Mouse (Mus musculus): ENCODE results near the gene Homer1.

The Homer1 gene

GRCm38 (mm10) chr13:93338394-93338793 is 39.0 kb downstream of the Homer1 start:
- no peak for DNase-seq (ENCODE audit: low read depth, low spot score)

DNA sequence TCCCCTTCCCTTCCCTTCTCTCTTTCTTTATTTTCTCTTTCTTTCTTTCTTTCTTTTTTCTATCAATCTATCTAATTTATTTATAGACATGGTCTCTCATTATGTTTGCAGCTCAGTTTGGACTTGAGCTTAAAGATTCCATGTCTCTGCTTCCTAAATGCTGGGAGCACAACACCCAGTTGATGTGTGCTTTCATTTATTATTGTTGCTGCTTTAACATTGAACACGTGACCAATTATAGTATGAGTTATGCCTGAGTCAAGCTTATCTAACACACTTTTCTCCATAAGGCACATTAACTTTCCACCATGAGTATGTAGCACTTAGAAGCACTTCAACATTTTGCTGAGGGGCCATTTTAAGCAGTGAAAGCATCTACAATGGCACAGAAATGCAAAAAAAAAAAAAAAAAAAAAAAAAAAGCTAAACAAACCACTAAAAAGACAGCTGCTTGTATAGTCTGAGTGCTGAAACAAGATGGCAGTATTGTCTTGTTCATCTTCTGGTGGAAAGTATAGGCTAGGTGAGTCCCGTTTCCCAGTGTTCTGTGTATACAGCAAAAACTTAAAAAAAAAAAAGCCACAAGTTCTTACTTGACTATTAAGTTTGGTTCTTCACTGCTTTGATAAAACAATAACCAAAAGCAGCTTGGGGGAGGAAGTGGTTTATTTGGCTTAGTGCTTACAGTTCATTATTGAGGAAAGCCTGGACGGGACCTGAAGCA is 41.3 kb downstream of the Homer1 start:
- no peak for DNase-seq (ENCODE audit: low read depth, low spot score)

- DNase-seq (ENCODE audit: low read depth, low spot score): no peak
Observed at GRCm38 (mm10) chr13:93342641-93343040, 43.2 kb downstream of the Homer1 start.

GRCm38 (mm10) chr13:93344395-93344794 is 45.0 kb downstream of the Homer1 start:
- no peak for DNase-seq (ENCODE audit: low read depth, low spot score)

GRCm38 (mm10) chr13:93345854-93346253 is 46.4 kb downstream of the Homer1 start:
- no peak for DNase-seq (ENCODE audit: low read depth, low spot score)

DNA sequence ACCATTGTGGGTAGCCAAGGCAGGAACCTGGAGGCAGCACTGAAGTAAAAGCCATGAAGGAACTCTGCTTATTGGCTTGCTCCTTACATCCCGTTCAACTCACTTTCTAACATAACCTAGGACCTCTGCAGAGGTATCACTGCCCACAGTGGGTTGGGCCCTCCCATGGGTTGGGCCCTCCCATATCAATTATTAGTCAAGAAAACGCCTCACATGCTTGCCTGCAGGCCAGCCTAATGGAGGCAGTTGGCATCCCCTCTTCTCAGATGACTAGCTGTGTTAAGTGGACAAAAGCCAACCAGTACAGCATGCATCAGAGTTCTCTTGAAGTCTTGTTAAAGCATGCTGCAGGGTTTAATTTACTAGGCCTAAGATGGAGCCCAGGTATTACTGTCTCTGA is 52.6 kb downstream of the Homer1 start:
- DNase-seq (ENCODE audit: low read depth, low spot score): no peak

- no peak for DNase-seq (ENCODE audit: low read depth, low spot score)
Observed at GRCm38 (mm10) chr13:93354420-93355278, 55.2 kb downstream of the Homer1 start.

GRCm38 (mm10) chr13:93355279-93355587 is 55.8 kb downstream of the Homer1 start:
- no peak for DNase-seq (ENCODE audit: low read depth, low spot score)

DNA sequence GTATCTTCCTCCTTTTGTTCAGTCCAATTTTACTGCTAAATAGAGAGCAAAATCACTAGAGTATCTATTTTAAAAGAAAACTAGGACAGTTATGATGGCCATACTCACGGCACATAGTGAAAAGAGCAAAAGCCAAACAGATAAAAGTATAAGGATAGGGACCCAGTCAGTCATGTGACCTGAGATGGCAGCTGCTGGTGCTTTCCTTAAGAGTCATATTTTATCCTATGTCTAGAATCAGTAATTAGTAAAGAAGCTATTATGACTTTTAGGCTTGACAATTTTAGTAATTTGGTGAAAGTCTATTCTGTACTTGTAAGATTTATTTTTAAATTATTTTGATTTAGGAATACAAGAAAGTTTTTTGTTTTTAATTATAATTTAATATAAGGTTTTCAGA is 59.1 kb downstream of the Homer1 start:
- no peak for DNase-seq (ENCODE audit: low read depth, low spot score)

DNA sequence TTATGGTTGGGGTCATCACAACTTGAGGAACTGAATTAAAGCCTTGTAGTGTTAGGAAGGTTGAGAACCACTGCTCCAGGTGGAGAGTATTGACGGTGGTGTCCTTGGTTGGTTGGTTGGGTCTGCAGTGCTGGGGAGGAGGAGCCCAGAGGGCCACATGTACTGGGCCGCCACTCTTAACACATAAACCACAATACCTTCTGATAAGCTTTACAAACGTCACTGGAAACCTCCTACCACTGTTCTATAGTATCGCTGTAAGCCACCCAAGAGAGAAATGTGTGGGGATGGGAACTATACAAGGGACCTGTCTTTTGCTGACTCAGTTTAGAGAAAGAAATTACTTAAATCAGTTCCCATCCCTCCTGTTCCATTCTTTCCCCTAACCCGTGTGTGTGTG is 68.1 kb downstream of the Homer1 start:
- no peak for DNase-seq (ENCODE audit: low read depth, low spot score)

DNA sequence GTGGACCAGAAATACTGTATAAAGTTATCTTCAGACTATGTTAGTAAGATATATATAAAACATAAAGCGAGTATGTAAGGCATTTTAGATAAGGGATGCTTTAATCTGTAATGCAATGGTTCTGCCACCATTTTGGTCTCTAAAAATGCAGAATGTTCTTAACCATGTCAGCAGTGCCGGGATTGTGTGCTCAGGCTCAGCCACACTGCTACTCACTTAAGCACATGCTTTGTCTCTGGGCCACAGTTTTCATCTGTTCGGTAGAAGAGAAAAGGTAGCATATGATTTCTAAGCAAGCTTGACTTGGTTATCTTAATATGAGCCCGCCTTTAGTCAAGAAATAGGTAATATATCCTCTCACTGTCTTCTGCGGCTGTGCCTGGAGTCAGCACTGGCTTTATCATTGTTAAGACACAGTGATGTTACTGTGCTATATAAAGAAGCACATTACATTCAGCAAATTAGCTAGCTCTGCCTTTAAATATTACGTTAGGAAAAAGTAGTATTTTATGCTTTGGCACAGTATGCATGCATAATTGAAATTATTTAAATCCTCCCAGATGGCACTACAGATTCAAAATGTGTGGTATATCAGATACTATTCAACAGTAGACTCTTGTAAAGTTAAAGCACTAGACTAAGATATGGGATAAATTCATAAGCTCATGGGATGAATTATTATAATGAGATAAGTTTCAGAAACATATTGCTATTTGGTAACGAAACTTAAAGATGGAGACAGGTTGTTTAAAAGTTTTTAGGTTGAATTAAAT is 69.6 kb downstream of the Homer1 start:
- DNase-seq (ENCODE audit: low read depth, low spot score): no peak

DNA sequence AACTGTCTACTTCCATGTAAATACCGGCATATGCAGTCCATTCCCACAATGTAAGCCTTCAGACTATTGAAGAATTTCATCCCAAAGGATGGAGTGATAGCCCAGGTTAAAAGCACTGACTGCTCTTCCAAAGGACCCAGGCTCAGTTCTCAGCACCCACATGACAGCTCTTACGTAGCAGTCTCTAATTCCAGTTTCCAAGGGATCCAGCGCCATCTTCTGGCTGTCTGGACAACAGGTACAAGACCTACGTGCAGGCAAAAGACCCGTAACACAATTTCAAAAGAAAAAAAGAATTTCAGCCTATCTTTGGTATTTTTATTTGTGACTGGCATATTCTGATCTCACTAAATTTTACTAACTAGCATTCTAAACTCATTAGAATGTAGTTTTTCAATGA is 75.0 kb downstream of the Homer1 start:
- DNase-seq (ENCODE audit: low read depth, low spot score): peak; percentile 61

GRCm38 (mm10) chr13:93378493-93378892 is 79.1 kb downstream of the Homer1 start:
- no peak for DNase-seq (ENCODE audit: low read depth, low spot score)

GRCm38 (mm10) chr13:93380399-93381063 is 81.1 kb downstream of the Homer1 start:
- DNase-seq (ENCODE audit: low read depth, low spot score): no peak

DNA sequence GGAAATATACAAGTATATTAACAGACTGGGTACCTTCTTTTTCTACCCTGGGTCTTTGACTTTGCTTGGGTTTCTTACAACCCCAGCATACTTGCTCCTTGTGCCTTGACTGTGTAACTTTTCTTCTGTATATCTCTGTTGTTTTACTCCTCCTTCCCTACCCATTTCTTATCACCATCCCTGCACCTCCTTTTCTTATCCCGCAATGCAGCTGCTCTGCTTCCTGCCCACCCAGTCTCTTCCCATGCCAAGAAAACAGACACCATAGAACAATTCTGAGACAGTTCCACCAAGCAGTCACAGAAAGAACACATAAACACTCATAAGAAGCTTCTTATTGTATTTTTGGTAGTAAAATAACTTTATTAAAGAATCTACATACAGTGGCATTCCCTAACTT is 81.9 kb downstream of the Homer1 start:
- DNase-seq (ENCODE audit: low read depth, low spot score): no peak

DNA sequence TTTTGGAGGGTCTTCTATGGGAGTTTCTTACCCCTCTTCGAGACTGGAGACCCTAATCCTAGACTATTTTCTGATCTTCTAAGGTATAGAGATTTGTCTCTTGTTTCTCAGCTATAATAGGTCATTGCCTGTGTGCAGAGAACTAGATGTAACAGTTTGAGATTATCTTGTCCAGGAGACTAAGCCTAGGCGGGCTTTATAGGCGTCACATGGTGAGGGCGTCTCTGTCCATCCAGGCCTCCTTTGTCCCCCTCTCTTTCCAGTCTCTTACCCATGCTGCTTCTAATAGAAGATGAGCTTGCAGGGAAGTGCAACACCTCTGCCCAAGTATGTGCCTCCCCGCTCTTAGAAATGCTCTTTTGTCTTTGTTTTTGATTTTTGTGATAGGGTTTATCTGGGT is 83.7 kb downstream of the Homer1 start:
- DNase-seq (ENCODE audit: low read depth, low spot score): no peak

DNA sequence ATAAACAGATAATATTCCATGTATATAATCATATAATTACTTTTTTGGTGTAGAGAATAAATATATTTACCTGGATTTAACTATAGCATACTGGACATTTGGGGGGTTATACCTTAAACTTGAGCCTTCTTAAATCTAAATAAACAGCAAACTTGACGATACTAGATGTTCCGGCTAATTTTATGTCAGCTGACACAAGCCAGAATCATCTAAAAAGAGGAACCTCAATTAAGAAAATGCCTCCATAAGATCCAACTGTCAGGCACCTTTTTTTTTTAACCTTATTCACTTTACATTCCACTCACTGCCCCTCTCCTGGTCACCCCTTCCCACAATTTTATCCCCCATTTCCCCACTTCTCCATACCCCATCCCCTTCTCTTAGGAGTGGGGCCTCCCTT is 84.2 kb downstream of the Homer1 start:
- DNase-seq (ENCODE audit: low read depth, low spot score): no peak

DNA sequence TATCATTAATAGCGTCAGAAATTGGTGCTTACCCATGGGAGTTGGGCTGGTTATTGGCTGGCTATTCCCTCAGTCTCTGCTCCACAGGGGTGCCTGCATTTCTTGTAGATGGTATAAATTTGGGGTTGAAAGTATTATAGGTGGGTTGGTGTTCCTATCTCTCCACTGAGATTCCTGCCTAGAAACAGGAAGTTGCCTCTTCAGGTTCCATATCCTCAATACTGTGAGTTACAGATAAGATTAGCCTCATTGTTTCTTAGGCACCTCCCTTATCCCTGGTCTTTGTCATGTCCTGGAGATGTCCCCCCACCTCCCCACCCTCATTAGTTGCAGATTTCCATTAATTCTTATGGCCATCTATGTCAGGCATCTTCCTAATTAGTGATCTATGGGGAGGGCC is 85.0 kb downstream of the Homer1 start:
- DNase-seq (ENCODE audit: low read depth, low spot score): no peak

GRCm38 (mm10) chr13:93385147-93385546 is 85.7 kb downstream of the Homer1 start:
- DNase-seq (ENCODE audit: low read depth, low spot score): no peak

GRCm38 (mm10) chr13:93387440-93387839 is 88.0 kb downstream of the Homer1 start:
- no peak for DNase-seq (ENCODE audit: low read depth, low spot score)

DNA sequence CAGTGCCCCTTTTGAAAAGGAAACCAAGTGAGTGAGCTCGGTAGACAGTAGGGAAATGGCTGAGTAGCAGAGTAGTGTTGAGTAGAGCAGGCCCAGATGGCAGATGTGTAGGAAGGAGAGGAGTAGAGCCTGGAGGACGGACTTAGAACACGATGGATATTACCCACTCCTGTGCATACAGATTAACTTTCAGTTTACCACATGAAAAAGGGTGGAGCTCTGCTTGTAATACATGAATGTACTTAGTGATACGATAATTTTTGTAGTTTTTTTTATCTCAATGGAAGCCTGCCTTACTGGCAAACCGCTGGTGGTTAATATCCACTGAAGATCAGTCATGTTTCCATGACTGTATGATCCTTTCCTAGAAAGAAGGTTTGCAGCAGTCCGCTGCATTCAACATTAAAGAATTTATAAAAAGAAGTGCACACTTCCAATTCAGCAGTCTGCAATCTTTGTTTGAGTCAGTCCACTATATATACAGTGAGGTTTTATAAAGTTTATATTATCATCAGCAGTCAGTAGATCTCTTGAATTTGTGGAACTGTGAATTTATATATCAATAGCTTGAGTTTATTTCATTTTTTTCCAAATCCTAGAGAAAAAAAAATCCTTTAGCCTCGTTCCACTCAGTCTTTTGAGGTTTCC is 89.3 kb downstream of the Homer1 start:
- DNase-seq (ENCODE audit: low read depth, low spot score): no peak

All from ES-CJ7 (cell line).